ENCODE assay signal across 8 mouse cellular contexts in genomic region chr13:55208837-55209648, GRCm38 (mm10). TPM values are rescaled to one million over a fixed set of nuclear protein-coding genes. Genes with fewer than 3 reads are reported as not detected.
DNase-seq lines count a peak whose midpoint lies in the region; ATAC-seq and TF ChIP-seq lines count a peak whose summit lies in the region.

No protein-coding gene starts in this region.

- no peak overlapping the region for H3K9ac ChIP-seq in lung, postnatal 0 days (replicated peaks; ENCODE audit: low read depth)
- H3K9ac ChIP-seq in limb, embryonic 12.5 days (replicated peaks) = no peak overlapping the region
- H3K9ac ChIP-seq in stomach, embryonic 14.5 days (replicated peaks; ENCODE audit: low read depth, low read length) = no peak overlapping the region

- no peak overlapping the region for H3K4me3 ChIP-seq in lung, postnatal 0 days (ENCODE audit: low read depth, low read length)
- 0 out of 2 replicates have a peak overlapping the region, but pooled peaks have one; percentile 86 for H3K4me3 ChIP-seq in limb, embryonic 12.5 days (replicated peaks)
- H3K4me3 ChIP-seq in stomach, embryonic 14.5 days (ENCODE audit: low read depth, low read length) = no peak overlapping the region

- no peaks in the 10 kb centered on the region for H3K9me3 ChIP-seq in lung, postnatal 0 days (ENCODE audit: low read length)
- no peaks in the 10 kb centered on the region for H3K9me3 ChIP-seq in limb, embryonic 12.5 days
- no peaks in the 10 kb centered on the region for H3K9me3 ChIP-seq in stomach, embryonic 14.5 days (ENCODE audit: control insufficient read depth, low read depth, low read length)

- H3K4me2 ChIP-seq in lung, postnatal 0 days (replicated peaks; ENCODE audit: low read depth, low read length) = no peak overlapping the region
- peak overlapping the region; percentile 80 for H3K4me2 ChIP-seq in limb, embryonic 12.5 days
- peak overlapping the region; percentile 94; the same call in 1 of the 2 replicates for H3K4me2 ChIP-seq in stomach, embryonic 14.5 days (replicated peaks; ENCODE audit: low read depth, low read length)

- H3K27ac ChIP-seq in lung, postnatal 0 days (ENCODE audit: low read length) = no peak overlapping the region
- 0 out of 2 replicates have a peak overlapping the region, but pooled peaks have one; percentile 47 for H3K27ac ChIP-seq in limb, embryonic 12.5 days
- no peak overlapping the region for H3K27ac ChIP-seq in stomach, embryonic 14.5 days (ENCODE audit: low read length)

- no peak for TF ChIP-seq EP300 in lung, postnatal 0 days (IDR thresholded peaks at IDR 0.05)

- DNase-seq in cerebellum, adult 9-10 months = peak; percentile 53
- no peak for DNase-seq in cerebellum, postnatal 4 days (ENCODE audit: low spot score in 2 of 2)
- DNase-seq in lung, postnatal 0 days (ENCODE audit: low spot score) = no peak
- DNase-seq in lung, postnatal 25 days (ENCODE audit: low spot score) = no peak
- DNase-seq in adrenal gland, adult 8-10 months = no peak

- H3K4me1 ChIP-seq in lung, postnatal 0 days (ENCODE audit: insufficient read depth, low read depth, low read length) = peaks cover 10% of the 10 kb centered on the region; the same call in 1 of the 2 replicates
- peaks cover 20% of the 10 kb centered on the region for H3K4me1 ChIP-seq in limb, embryonic 12.5 days (replicated peaks)
- peaks cover 23% of the 10 kb centered on the region for H3K4me1 ChIP-seq in stomach, embryonic 14.5 days (ENCODE audit: control insufficient read depth, insufficient read depth, low read length)

- H3K36me3 ChIP-seq in lung, postnatal 0 days (ENCODE audit: insufficient read depth, low read length) = no peaks in the 10 kb centered on the region
- peaks cover 9% of the 10 kb centered on the region for H3K36me3 ChIP-seq in limb, embryonic 12.5 days
- H3K36me3 ChIP-seq in stomach, embryonic 14.5 days (ENCODE audit: control insufficient read depth, insufficient read depth, low read length) = peaks cover 10% of the 10 kb centered on the region

- TF ChIP-seq CTCF in lung, postnatal 0 days (IDR thresholded peaks at IDR 0.05) = peak; percentile 38

- WGBS in lung, postnatal 0 days = 75% methylated on average over 13 of the region's 13 CpGs
- 65% methylated on average over 13 of the region's 13 CpGs for WGBS in limb, embryonic 12.5 days
- WGBS in stomach, embryonic 14.5 days = 69% methylated on average over 13 of the region's 13 CpGs

- ATAC-seq in lung, postnatal 0 days = no peak
- ATAC-seq in limb, embryonic 12.5 days (ENCODE audit: insufficient number of reproducible peaks, insufficient read depth, low FRiP score, low TSS enrichment, low read depth) = no peak
- no peak for ATAC-seq in stomach, embryonic 14.5 days (ENCODE audit: insufficient number of reproducible peaks, insufficient read depth, low FRiP score, low read depth)
- ATAC-seq in frontal cortex, adult (ENCODE audit: low TSS enrichment) = no peak

- no peaks in the 10 kb centered on the region for H3K27me3 ChIP-seq in lung, postnatal 0 days (replicated peaks; ENCODE audit: insufficient read depth, low read length)
- H3K27me3 ChIP-seq in limb, embryonic 12.5 days = no peaks in the 10 kb centered on the region
- no peaks in the 10 kb centered on the region for H3K27me3 ChIP-seq in stomach, embryonic 14.5 days (ENCODE audit: control insufficient read depth, insufficient read depth, low read length)

RNA-seq across cellular contexts. Expression of gene Nsd1, which starts 0.5 kb away (rescaled TPM):
- polyA plus RNA-seq in lung, postnatal 0 days (2015; fragmentation: Nextera tagmentation; extraction: Ambion mirVana) = 52.4 and 55.7 TPM in 2 replicates
- 81.3 and 91.8 TPM in 2 replicates for polyA plus RNA-seq in limb, embryonic 12.5 days (2016; fragmentation: Nextera tagmentation; extraction: Ambion mirVana)
- polyA plus RNA-seq in stomach, embryonic 14.5 days (2014; fragmentation: Nextera tagmentation; extraction: Ambion mirVana) = 96.3 and 97.6 TPM in 2 replicates
- 100 to 1,000 TPM in 2 of 4 experiments, 10 to 100 TPM in 2; 84.9 to 139 (median 113) TPM for total RNA-seq in adrenal gland, adult 8-10 months (2022)

RNA-seq across cellular contexts. Expression of gene Fgfr4, which starts 56.6 kb away (rescaled TPM):
- polyA plus RNA-seq in lung, postnatal 0 days (2015; fragmentation: Nextera tagmentation; extraction: Ambion mirVana) = 18.9 and 19.3 TPM in 2 replicates
- 6.1 and 7.4 TPM in 2 replicates for polyA plus RNA-seq in limb, embryonic 12.5 days (2016; fragmentation: Nextera tagmentation; extraction: Ambion mirVana)
- 7.3 and 7.8 TPM in 2 replicates for polyA plus RNA-seq in stomach, embryonic 14.5 days (2014; fragmentation: Nextera tagmentation; extraction: Ambion mirVana)
- 10 to 100 TPM; 19.0 to 63.2 (median 35.3) TPM for total RNA-seq in adrenal gland, adult 8-10 months (2022)
